Mouse (Mus musculus): ENCODE data around the gene 1700019N19Rik. TPM values are rescaled to one million over a fixed set of nuclear protein-coding genes. Genes with fewer than 3 reads are reported as not detected.
A peak's percentile ranks its signal among the peaks of the same experiment; 100 is the strongest.

Gene 1700019N19Rik
- not detected in 2 replicates for polyA plus RNA-seq (2016; fragmentation: Nextera tagmentation; extraction: Ambion mirVana)

DNA sequence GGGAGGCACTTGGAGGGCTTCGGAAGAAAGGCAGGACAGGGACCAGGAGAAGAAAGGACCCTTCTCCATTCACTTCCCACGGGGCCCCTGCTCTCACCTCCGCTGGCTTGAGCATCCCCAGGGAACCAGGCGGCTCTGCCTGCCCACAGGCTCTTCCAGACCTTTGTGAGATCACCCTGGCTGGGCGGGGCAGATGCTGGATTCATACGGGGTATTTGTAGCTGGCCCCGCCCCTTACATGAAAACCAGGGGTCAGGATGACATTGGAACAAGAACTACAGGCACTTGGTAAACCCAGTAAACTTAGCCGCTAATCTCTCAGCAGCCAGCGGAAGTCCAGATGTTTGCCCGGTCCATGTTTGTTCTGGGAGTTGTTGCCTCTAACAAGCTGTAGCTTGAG is at the start of gene 1700019N19Rik:
TSS of gene 1700019N19Rik (minus strand) at position 178 of the 400 bp plus-strand sequence.
- H3K27me3 ChIP-seq: no peaks in the 10 kb centered on the region
- H3K4me3 ChIP-seq (replicated peaks): no peak within 1 kb of the TSS
- ATAC-seq (ENCODE audit: low FRiP score): no peak
- 54% methylated on average over 10 of the region's 10 CpGs for WGBS
- H3K4me1 ChIP-seq: peaks cover 10% of the 10 kb centered on the region; the same call in 1 of the 2 replicates
- peaks cover under 1% of the 10 kb centered on the region; the same call in 1 of the 2 replicates for H3K36me3 ChIP-seq (replicated peaks)
- no peaks in the 10 kb centered on the region for H3K9me3 ChIP-seq
- H3K9ac ChIP-seq: no peak within 1 kb of the TSS
- H3K27ac ChIP-seq: no peak within 1 kb of the TSS
- H3K4me2 ChIP-seq: no peak within 1 kb of the TSS

GRCm38 (mm10) chr19:58843606-58844005 is 49.3 kb upstream of the 1700019N19Rik start:
- peaks cover 21% of the 10 kb centered on the region for H3K4me1 ChIP-seq
- no peaks in the 10 kb centered on the region; the same call in none of the 2 replicates for H3K9me3 ChIP-seq
- no peak for ATAC-seq (ENCODE audit: low FRiP score)
- H3K27me3 ChIP-seq: 0 out of 2 replicates have a peak, but pooled peaks cover 3% of the 10 kb centered on the region
- H3K4me2 ChIP-seq: no peak overlapping the region
- 80% methylated on average over 3 of the region's 3 CpGs for WGBS
- no peak overlapping the region for H3K27ac ChIP-seq
- no peak overlapping the region for H3K4me3 ChIP-seq (replicated peaks)
- H3K9ac ChIP-seq: no peak overlapping the region
- no peaks in the 10 kb centered on the region for H3K36me3 ChIP-seq (replicated peaks)

- 79% methylated on average over 5 of the region's 5 CpGs for WGBS
Observed at GRCm38 (mm10) chr19:58840721-58841271, 46.5 kb upstream of the 1700019N19Rik start.

GRCm38 (mm10) chr19:58839806-58840205 is 45.5 kb upstream of the 1700019N19Rik start:
- Histone ChIP-seq H3K9me3 (no peaks in the 10 kb centered on the region), H3K27ac (no peak overlapping the region), H3K9ac (no peak overlapping the region), H3K4me3 (replicated peaks) (no peak overlapping the region), H3K4me2 (no peak overlapping the region), H3K4me1 (peaks cover 25% of the 10 kb centered on the region), H3K27me3 (0 out of 2 replicates have a peak, but pooled peaks cover 3% of the 10 kb centered on the region), H3K36me3 (replicated peaks) (no peaks in the 10 kb centered on the region)
- 89% methylated on average over 4 of the region's 4 CpGs for WGBS
- no peak for ATAC-seq (ENCODE audit: low FRiP score)

More at GRCm38 (mm10) chr19:58840721-58841271, 46.5 kb upstream of the 1700019N19Rik start:
- H3K27ac ChIP-seq: no peak overlapping the region; the same call in 1 of the 2 replicates
- no peak overlapping the region for H3K9ac ChIP-seq
- ATAC-seq (ENCODE audit: low FRiP score): no peak
- no peaks in the 10 kb centered on the region; the same call in none of the 2 replicates for H3K9me3 ChIP-seq
- H3K4me3 ChIP-seq (replicated peaks): no peak overlapping the region
- 0 out of 2 replicates have a peak, but pooled peaks cover 3% of the 10 kb centered on the region for H3K27me3 ChIP-seq
- H3K36me3 ChIP-seq (replicated peaks): no peaks in the 10 kb centered on the region
- H3K4me2 ChIP-seq: no peak overlapping the region
- peaks cover 25% of the 10 kb centered on the region for H3K4me1 ChIP-seq

DNA sequence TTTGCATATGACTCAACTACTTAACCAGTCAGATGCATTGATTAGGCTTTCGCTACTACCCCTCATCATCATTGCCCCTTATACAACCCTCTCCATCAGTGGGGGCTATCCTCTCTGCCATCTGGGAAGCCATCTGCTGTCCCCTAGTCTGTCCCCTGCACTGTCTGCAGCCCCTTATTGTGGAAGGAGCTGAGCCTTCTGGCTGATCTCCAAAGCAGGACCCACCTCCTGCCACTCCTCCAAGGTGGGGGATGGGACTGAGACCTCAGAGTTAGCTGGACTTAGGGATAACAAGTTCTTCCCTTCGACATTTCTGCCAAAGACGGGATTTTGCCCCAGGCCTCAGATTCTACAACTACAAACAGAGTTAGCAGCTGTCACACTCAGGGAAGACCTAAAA is 45.1 kb upstream of the 1700019N19Rik start:
- Histone ChIP-seq H3K27me3 (0 out of 2 replicates have a peak, but pooled peaks cover 3% of the 10 kb centered on the region), H3K9ac (no peak overlapping the region), H3K36me3 (replicated peaks) (no peaks in the 10 kb centered on the region), H3K4me2 (no peak overlapping the region), H3K9me3 (no peaks in the 10 kb centered on the region), H3K4me3 (replicated peaks) (no peak overlapping the region), H3K4me1 (peaks cover 25% of the 10 kb centered on the region), H3K27ac (no peak overlapping the region)
- 65% methylated on average over 3 of the region's 3 CpGs for WGBS
- no peak for ATAC-seq (ENCODE audit: low FRiP score)

DNA sequence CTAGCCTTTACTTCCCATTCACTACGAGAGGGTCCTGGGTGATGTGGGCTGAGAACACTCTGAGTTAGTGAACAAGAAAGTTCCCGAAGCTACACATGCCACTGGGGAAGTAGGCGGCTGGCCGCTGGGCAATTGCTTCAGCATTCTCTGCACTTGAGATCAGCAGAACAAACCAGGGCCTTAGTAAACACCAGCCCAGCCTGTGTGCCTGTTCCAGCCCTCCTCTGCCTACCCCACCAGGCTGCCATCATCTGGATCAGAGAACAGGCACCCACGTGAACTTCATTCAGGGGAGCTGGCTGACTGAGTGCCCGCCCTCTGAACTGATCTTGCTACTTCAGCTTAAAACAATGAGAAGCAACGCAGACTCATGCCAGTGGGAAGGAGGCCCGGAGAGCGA is 44.4 kb upstream of the 1700019N19Rik start:
- ATAC-seq (ENCODE audit: low FRiP score): no peak
- 0 out of 2 replicates have a peak, but pooled peaks cover 3% of the 10 kb centered on the region for H3K27me3 ChIP-seq
- H3K4me2 ChIP-seq: no peak overlapping the region
- WGBS: 74% methylated on average over 9 of the region's 9 CpGs
- H3K27ac ChIP-seq: no peak overlapping the region
- peaks cover 25% of the 10 kb centered on the region for H3K4me1 ChIP-seq
- no peaks in the 10 kb centered on the region for H3K9me3 ChIP-seq
- no peaks in the 10 kb centered on the region for H3K36me3 ChIP-seq (replicated peaks)
- H3K9ac ChIP-seq: no peak overlapping the region
- no peak overlapping the region for H3K4me3 ChIP-seq (replicated peaks)

- no peaks in the 10 kb centered on the region for H3K36me3 ChIP-seq (replicated peaks)
- no peak overlapping the region for H3K4me2 ChIP-seq
- no peak overlapping the region for H3K4me3 ChIP-seq (replicated peaks)
- 78% methylated on average over 13 of the region's 13 CpGs for WGBS
- peaks cover 20% of the 10 kb centered on the region for H3K4me1 ChIP-seq
- no peak for ATAC-seq (ENCODE audit: low FRiP score)
- H3K27me3 ChIP-seq: no peaks in the 10 kb centered on the region
- H3K9ac ChIP-seq: no peak overlapping the region
- no peaks in the 10 kb centered on the region for H3K9me3 ChIP-seq
- H3K27ac ChIP-seq: no peak overlapping the region
Observed at GRCm38 (mm10) chr19:58833639-58834180, 39.4 kb upstream of the 1700019N19Rik start.

- Histone ChIP-seq H3K9ac (no peak overlapping the region), H3K4me1 (peaks cover 15% of the 10 kb centered on the region), H3K36me3 (replicated peaks) (no peaks in the 10 kb centered on the region), H3K9me3 (no peaks in the 10 kb centered on the region), H3K4me2 (no peak overlapping the region), H3K27ac (no peak overlapping the region), H3K27me3 (no peaks in the 10 kb centered on the region), H3K4me3 (replicated peaks) (no peak overlapping the region)
- WGBS: 80% methylated on average over 2 of the region's 2 CpGs
- no peak for ATAC-seq (ENCODE audit: low FRiP score)
Observed at GRCm38 (mm10) chr19:58832988-58833387, 38.7 kb upstream of the 1700019N19Rik start.

- H3K36me3 ChIP-seq (replicated peaks): no peaks in the 10 kb centered on the region
- peak overlapping the region; percentile 56 for H3K27ac ChIP-seq
- WGBS: 74% methylated on average over 9 of the region's 9 CpGs
- H3K27me3 ChIP-seq: no peaks in the 10 kb centered on the region
- H3K9me3 ChIP-seq: no peaks in the 10 kb centered on the region
- H3K9ac ChIP-seq: no peak overlapping the region
- H3K4me2 ChIP-seq: no peak overlapping the region
- H3K4me3 ChIP-seq (replicated peaks): no peak overlapping the region
- no peak; the same call in 1 of the 2 replicates for ATAC-seq (ENCODE audit: low FRiP score)
- peaks cover 15% of the 10 kb centered on the region for H3K4me1 ChIP-seq
Observed at GRCm38 (mm10) chr19:58831280-58831922, 37.1 kb upstream of the 1700019N19Rik start.

- no peak overlapping the region for H3K4me3 ChIP-seq (replicated peaks)
- H3K36me3 ChIP-seq (replicated peaks): peaks cover 3% of the 10 kb centered on the region
- H3K9ac ChIP-seq: no peak overlapping the region
- no peak overlapping the region for H3K27ac ChIP-seq
- H3K4me1 ChIP-seq: peaks cover 15% of the 10 kb centered on the region
- WGBS: 95% methylated on average over 7 of the region's 7 CpGs
- H3K4me2 ChIP-seq: no peak overlapping the region
- ATAC-seq (ENCODE audit: low FRiP score): no peak
- no peaks in the 10 kb centered on the region for H3K27me3 ChIP-seq
- no peaks in the 10 kb centered on the region for H3K9me3 ChIP-seq
Observed at GRCm38 (mm10) chr19:58830182-58830581, 35.9 kb upstream of the 1700019N19Rik start.

GRCm38 (mm10) chr19:58829575-58829974 is 35.3 kb upstream of the 1700019N19Rik start:
- H3K36me3 ChIP-seq (replicated peaks): peaks cover 7% of the 10 kb centered on the region
- H3K4me2 ChIP-seq: no peak overlapping the region
- no peak overlapping the region for H3K4me3 ChIP-seq (replicated peaks)
- WGBS: 78% methylated on average over 5 of the region's 5 CpGs
- no peak for ATAC-seq (ENCODE audit: low FRiP score)
- H3K9me3 ChIP-seq: no peaks in the 10 kb centered on the region
- peaks cover 15% of the 10 kb centered on the region for H3K4me1 ChIP-seq
- no peak overlapping the region for H3K27ac ChIP-seq
- no peaks in the 10 kb centered on the region for H3K27me3 ChIP-seq
- H3K9ac ChIP-seq: no peak overlapping the region

DNA sequence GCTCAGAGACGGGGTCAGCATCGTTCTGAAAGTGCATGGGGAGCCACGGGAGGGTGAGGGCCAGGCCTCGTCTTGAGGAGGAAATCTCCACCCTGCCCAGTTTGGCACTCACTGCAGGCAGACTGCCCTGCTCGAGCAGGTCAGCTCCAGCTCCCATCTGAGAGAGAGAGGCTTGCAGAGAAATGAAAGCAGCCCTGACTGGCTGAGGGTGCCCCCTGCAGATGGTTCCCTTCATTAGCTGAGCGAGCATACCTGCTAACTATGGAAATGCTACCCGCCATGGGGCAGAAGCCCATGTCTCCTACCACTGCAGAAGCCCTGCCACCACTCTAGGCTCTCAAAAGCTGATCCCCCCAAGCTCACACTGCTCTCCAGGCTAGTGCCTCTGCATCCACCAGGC is 33.4 kb upstream of the 1700019N19Rik start:
- Histone ChIP-seq H3K4me2 (no peak overlapping the region), H3K9me3 (no peaks in the 10 kb centered on the region), H3K27ac (no peak overlapping the region), H3K4me1 (peaks cover 15% of the 10 kb centered on the region), H3K27me3 (no peaks in the 10 kb centered on the region), H3K9ac (no peak overlapping the region), H3K4me3 (replicated peaks) (no peak overlapping the region), H3K36me3 (replicated peaks) (peaks cover 7% of the 10 kb centered on the region)
- ATAC-seq (ENCODE audit: low FRiP score): no peak
- 56% methylated on average over 7 of the region's 7 CpGs for WGBS
